Mouse (Mus musculus): Measurements from ENCODE around the gene Enpep. TPM values are rescaled to one million over a fixed set of nuclear protein-coding genes. Genes with fewer than 3 reads are reported as not detected.

Enpep gene
- total RNA-seq, 2 experiments from 2014 or later, result 1.7 to 3.2 TPM

GRCm38 (mm10) chr3:129223964-129224805, 108.3 kb downstream of the Enpep start:
- Histone ChIP-seq H3K4me3 (peak overlapping the region; percentile 69), H3K27ac (no peak overlapping the region)
- peak; percentile 32 for DNase-seq
- intact Hi-C loops (cut with DNase I), result no loop called here
- no peak for TF ChIP-seq CTCF (IDR thresholded peaks at IDR 0.05)

GRCm38 (mm10) chr3:129223401-129223800, 109.1 kb downstream of the Enpep start:
- DNase-seq, result no peak
- H3K27ac ChIP-seq, result no peak overlapping the region
- intact Hi-C loops (cut with DNase I), result no loop called here
- no peak overlapping the region for H3K4me3 ChIP-seq
- TF ChIP-seq CTCF (IDR thresholded peaks at IDR 0.05), result no peak

DNA sequence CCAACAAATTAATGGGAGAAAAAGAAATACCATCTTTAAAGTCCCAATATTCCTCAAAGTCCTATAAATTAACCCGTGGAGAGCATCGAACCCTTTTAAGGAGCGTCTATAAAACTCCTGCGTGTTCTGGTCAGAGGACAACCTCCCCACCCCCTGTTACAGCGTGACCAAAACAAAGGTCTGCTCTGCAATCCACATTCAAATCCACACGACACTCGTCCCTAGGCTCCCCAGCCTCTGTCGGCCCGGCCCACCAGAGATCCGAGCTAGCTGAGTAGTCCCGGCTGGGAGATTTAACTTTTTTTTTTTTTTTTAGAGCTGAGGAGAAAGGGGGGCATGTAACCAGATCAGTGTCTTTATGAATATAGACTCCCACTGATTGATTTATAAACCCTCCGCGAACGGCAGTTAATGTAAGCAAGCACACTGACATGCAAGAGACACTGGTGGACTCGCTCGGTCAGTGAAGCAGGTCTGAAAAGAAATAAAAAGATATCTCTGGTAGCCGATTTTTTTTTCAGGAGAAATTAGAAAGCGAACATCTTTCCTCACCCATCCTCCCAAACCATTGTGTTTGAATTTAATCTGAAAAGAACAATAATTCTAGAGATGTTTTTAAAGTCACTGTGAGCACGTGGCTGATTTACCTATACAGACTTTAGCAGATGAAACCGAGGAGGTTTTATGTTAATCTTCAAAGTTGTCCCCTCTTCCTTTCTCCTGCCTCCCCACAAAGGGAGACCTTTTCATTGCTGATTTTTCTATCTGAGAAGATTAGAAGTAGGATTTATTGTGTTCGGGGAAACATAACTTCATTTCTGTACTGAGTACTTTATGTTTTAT, 109.9 kb downstream of the Enpep start:
- no peak for TF ChIP-seq CTCF (IDR thresholded peaks at IDR 0.05)
- intact Hi-C loops (cut with DNase I), result no loop called here
- H3K4me3 ChIP-seq, result no peak overlapping the region
- H3K27ac ChIP-seq, result no peak overlapping the region
- DNase-seq, result no peak

DNA sequence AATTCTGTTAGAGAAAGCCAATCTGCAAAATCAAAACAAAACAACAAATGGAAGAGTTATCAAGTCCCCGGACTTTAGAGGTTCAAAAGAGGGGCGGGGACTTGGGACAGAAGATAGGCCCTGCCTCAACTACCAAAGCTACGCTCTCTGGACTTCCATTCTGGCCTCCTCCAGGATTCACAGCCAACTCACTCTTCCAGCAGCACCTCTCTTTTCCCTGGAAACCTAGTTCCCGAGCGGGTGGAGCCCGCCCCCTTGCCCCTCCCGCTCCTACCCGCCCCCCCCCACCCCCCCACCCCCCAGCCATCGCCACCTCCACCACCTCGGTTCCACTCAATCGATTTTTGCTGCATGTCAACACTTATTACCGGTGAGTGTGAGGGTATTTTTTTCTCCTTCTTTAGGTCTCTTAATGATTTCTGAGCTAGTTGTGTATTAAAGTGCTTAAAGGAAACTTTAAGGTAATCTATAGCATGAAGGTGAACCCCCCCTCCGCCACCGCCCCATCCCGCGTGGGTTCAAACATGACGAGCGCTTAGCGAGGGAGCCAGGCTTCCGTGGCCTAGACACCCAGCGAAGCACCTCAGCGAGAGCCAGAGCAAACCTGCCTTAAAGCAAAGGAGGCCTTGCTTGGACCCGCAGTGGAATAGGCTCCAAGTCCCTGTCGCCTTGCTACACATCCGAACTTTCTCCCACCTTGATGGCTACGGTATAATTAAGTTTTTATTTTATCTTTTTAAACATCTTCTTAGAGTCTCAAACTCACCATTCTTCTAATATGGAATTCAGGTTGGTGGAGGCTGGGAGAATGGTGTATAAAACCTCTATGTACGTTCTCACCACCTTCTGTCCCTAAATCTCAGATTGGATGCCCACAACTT, 110.9 kb downstream of the Enpep start:
- Histone ChIP-seq H3K4me3 (no peak overlapping the region), H3K27ac (no peak overlapping the region)
- DNase-seq, result no peak
- TF ChIP-seq CTCF (IDR thresholded peaks at IDR 0.05), result no peak
- intact Hi-C loops (cut with DNase I), result no loop called here

GRCm38 (mm10) chr3:129220681-129221379, 111.7 kb downstream of the Enpep start:
- H3K27ac ChIP-seq, result no peak overlapping the region
- H3K4me3 ChIP-seq, result no peak overlapping the region
- TF ChIP-seq CTCF (IDR thresholded peaks at IDR 0.05), result no peak
- intact Hi-C loops (cut with DNase I), result no loop called here
- DNase-seq, result no peak

DNA sequence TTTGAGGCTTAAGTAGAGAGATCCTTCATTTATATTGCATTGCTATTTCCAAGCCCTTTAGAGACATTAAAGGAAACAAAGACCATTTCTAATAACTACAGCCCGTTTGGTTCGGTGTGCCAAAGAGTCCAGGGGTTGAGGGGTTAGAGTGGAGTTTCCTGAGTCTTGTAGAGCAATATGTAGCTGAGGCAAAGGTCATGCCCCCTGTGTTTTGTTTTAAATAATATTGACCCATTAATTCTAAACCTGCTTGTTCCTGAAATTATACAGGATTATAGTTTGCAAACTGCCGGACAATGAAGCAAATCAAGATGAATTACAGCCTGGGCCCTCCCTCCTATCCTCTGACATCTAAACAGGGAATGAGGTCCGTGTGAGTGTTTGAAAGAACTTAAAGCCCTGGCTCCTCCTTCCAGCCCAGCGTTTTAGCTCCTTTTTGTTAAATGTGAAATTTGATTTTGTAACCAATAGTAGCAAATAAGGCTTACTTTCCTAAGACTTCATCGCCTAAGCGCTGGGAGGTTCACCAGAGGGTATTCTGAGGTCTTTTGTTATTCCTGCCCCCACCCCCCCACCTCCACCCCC, 112.3 kb downstream of the Enpep start:
- DNase-seq, result no peak
- H3K4me3 ChIP-seq, result no peak overlapping the region
- TF ChIP-seq CTCF (IDR thresholded peaks at IDR 0.05), result no peak
- intact Hi-C loops (cut with DNase I), result no loop called here
- H3K27ac ChIP-seq, result no peak overlapping the region

Other genes with a start within 250 kb of the Enpep start
- gene Pitx2, start 132.8 kb downstream of the Enpep start, total RNA-seq (2021), result 1 to 10 TPM; 4.2 to 9.2 TPM
- gene Elovl6, start 199.6 kb upstream of the Enpep start, total RNA-seq (2021), result under 1 TPM; 0.33 to 0.89 TPM

Data from gastrocnemius, adult 2 months (tissue).